Mouse (Mus musculus) bone marrow macrophage, adult 2 months (primary cell): ENCODE data around the gene Ifnar1.

Experiments used
- CTCF ChIP-seq: IDR thresholded peaks from 2 replicates; pipeline ENCODE4 v1.5.1; 2012; ENCODE audit warnings: low read depth, mild to moderate bottlenecking, low read length, moderate library complexity
- POLR2A ChIP-seq: IDR thresholded peaks from 2 replicates; pipeline ENCODE4 v1.6.1; 2012; ENCODE audit warnings: mild to moderate bottlenecking, low read depth, low read length, borderline replicate concordance

- TF ChIP-seq POLR2A (no peak), CTCF (no peak)
These were observed 49.4 kb downstream of the Ifnar1 start for GRCm38 (mm10) chr16:91534477-91534876.
